Mouse (Mus musculus) fibroblast of lung, adult 2 months (primary cell): Measurements from ENCODE around the gene Fnbp1l.

Experiments used
- DNase-seq: peaks from one replicate; pipeline ENCODE4 v3.0.0-alpha.2; 2011; ENCODE audit warnings: low read depth

Gene Fnbp1l

DNA sequence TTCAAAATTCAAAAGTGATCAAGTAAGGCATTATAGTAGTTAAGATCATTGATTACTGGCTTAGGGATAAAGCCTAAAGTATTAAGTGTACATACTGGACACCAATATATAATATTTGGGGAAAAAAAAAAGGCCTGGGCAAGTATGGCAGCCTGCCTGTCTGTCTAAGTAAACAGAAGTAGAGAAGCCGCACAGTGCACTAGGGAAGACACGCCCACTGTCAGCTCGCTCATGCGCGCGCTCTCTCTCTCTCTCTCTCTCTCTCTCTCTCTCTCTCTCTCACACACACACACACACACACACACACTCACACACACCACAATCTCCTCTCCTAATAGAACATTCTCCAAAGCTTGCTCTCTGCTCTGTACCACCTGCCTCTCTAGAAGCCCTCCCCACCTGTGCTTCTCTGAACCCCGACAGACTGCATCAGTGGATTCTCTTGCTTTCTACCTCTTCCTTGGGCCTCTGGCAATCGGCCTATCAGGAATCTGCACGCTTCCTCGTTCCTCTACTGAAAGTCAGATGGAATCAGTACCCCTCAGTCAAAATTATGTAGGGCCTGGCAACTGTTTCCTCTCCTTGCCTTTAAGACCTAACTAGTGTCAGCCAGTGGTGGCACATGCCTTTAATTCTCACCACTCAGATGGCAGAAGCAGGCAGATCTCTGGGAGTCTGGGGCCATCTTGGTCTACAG is 13.3 kb downstream of the Fnbp1l start:
- no peak for DNase-seq

DNA sequence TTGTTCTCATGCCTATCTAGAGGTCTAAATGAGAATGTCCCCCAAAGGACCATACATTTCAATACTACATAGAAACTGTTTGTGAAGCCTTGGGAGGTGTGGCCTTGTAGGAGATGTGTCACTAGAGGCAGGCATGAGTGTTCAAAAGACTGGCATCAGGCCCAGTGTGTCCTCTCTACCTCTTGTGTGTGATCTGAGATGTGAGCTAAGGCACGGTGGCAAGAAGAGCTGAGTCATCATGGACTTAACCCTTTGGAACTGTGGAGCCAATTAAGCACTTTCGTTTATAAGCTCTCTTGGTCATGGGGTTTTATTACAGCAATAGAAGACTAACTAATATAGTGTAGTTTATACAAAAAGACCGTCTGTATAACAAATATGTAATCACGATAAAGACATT is 16.3 kb downstream of the Fnbp1l start:
- no peak for DNase-seq

DNA sequence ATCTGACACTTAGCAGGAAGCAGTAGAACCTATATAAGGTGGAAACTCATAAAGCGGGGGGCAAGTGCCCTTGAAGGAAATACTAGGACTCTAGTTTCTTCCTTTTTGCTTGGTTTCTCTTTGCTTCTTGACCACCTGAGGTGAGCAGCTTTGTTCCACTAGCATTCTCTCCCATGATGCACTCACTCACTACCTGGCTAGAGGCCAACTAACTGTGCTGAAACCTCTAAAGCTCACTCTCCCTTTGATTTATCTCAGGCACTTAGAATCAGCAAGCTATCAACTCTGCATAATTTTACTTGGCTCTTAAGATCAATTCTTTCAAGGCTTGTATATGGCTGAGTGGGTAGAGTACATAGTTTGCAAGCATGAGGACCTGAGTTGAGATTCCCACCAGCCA is 17.1 kb downstream of the Fnbp1l start:
- no peak for DNase-seq

DNA sequence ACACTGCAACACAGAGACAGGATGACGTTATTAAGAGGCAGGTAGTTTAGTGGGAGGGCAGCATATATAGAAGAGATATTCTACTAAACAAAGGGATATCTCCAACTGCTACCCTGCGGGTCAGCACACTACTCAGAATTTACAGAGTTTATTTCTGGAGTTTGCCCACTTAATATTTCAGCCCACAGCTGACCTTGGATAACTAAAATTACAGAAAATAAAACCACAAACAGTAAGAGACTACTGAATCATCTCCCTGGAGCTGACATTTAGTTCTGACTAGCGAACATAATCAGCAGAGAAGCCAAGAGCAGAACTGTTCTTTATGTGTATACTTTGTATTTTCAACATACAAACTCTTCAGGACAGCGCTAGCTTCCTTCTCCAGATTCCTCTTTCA is 20.2 kb downstream of the Fnbp1l start:
- no peak for DNase-seq

DNA sequence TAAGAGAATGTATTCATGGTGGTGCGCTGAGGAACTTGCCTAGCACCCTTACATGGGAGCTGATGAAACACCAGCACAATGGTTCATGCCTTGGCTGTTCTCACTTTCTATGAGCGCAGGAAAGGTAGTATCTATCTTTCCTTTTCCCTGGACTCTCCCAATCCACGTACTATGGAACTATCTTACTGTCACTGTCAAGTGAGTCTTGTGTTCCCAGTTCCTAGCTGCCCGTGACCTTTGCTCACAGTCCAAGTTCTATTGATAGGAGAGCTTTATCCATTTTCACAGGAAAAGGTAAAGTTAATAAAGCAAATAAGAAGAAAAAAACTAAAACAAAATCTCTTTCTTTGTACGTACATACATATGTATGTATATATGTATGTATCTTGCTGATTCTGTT is 28.7 kb downstream of the Fnbp1l start:
- DNase-seq = no peak

DNA sequence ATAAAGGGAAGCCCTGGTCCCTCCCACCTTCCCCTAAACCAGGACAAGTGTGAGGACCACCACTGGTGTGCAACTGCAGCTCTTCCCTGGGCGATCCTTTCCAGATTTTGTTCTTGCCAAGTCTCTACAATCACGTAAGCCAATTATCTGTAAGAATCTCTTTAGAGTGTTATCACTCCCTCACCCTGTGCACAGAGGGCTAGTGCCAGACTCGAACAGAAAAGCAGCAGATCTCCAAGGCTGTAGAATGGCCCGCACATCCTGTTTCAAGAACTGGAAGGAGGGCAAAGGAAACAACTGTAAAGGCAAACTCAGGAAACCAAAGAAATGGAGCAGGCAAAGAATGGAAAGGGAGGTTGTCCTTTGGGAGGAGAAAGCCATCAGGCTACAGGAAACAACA is 29.2 kb downstream of the Fnbp1l start:
- DNase-seq = no peak

DNA sequence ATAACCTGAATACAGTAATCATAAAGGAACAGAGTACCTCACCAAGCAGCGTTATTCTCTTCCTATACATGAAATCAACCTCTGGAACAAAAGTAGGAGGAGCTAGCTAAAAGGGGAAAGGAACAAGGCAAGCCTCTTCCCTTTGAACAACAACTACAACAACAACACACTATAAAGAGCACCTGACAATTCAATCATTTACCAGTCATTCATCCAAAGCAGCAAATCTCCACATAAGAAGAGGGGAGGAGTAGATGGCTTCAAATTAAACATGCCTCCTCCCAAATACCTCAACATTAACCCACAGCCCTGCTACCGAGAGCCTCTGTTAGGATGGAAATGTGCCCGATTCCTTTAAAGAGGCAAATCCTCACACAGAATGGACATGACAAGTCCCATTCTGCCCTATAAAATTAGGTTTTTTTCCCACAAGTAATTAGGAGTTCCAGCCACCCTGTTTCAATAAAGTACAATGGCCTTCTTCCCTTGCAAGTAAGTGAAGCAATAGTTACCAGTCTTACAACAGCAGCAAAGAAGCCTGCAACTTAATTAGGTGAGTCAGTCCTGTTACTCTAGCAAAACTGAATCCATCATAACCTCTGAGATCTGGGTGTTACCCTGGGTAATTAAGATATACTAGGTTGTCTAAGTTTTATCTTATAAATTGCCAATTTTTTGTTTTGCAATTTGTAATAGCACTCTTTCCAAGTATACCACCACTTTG is 32.4 kb downstream of the Fnbp1l start:
- DNase-seq = peak; percentile 32

DNA sequence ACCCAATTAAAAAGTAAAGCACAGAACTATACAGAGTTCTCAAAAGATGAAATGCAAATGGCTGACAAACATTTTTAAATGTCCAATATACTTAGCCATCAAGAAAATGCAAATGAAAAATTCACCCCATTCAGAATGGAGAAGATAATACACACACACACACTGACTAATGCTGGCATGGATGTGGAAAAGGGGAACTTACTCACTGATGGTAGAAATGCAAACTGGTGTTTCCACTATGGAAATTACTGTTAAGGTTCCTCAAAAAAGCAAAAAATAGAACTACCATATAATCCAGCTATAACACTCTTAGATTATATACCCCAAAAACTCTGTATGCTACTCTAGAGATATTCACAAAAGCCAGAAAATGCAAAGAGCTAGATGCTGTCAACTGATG is 42.2 kb downstream of the Fnbp1l start:
- no peak for DNase-seq

DNA sequence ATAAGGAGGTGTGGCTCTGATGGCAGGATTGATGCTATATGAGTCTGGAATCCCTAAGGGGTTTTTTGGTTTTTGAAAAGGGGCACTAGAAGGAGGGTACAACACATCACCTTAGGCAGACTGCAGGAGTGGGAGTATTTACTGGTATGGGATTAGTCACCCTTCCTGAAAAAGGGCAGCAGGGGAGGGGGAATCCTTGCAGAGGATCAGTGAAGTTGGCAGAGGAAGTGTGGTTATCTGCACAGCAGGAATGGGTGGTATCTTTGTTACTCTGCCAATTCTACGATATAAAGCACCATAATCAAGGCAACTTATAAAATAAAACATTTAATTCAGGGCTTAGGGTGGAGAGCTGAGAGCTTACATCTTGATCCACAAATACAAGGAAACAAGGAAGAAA is 44.6 kb downstream of the Fnbp1l start:
- DNase-seq = no peak

DNA sequence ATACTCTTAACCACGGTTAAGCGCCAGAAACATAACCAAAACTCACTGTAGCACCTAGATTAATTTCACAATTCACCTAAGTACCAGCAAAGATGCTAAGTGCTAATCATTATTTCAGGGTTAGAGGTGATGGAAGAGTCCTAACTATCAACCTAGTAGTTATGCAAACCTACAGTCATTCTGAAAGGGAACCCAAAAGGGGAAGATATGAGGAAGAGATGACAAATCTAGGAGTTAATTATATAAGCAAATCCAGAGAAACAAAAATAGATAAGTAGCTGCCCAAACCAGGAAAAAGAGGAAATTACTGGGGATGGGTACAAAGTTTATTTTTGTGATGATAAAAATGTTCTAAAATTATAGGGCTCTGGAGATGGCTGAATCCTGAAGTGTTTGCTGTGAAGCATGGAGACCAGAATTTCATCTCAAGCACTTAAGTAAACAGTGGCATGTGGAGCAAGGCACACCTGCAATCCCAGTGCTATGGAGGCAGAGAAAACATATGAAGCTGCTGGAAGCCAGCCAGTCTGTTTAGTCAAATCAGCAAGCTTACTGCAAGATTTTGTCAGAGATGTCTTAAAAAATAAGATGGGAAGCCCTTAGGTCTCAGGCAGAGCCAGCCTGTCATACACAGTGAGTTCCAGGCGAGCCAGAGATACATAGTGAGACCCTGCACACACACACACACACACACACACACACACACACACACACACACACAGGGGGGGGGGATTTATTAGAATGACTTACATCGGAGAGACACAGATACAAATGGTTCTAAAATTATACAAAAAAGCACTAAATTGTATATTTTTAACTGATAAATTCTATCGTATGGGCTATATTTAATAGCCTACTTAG is 45.9 kb downstream of the Fnbp1l start:
- DNase-seq = no peak

DNA sequence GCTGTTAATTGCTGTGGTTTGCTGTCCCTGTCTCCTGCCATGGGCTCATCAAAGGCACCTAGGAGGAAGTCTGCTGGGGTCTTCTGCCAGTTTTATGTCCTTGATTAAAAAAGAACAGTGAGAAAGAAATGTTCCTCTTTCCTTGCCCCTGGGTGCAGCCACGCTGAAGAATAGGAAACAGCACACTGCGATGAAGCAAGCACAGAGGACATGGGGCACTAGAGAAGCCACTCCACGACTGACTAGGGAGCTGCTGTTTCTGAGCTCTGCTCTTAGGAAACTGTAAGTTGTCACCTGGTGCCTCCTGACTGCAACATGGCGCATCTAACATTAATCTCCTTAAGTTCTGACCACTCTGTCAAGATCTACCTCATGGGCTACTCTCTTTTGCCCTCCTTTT is 53.0 kb downstream of the Fnbp1l start:
- no peak for DNase-seq

DNA sequence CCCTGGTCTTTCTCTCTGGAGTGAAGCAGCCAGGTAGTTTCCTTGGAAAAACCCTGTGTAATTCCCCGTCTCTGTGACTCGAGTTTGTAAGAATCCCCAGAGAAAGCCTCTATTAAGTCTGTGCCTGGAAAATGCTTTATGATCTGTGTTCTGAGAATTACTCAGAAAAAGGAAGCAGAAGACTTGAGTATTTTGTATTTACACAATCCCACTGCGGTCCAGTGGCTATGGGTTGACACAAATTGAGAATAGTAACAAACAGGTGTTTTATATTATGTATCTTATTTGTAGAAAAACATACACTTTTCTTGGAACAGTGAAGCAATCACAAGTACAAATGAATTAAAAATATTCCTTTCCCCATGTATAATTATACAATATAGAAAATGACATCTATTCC is 53.4 kb downstream of the Fnbp1l start:
- no peak for DNase-seq

DNA sequence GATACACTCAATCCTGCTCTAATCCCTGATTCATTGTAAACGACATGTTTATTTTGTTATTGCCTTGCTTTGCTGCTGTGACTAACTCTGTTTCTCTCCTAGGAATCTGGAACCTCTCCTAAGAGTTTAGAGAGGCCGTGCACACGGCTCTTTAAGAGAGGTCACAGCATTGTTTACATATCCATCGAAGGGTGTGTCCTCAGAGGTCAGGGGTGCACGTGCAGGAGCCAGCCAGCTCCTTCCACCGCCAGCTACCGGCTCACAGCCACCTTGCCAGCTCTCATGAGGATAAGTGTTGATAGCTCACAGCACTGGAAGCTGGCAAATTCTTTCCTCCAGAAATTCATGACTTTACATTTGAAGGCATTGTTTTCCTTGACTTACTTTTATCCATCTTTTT is 54.2 kb downstream of the Fnbp1l start:
- no peak for DNase-seq

DNA sequence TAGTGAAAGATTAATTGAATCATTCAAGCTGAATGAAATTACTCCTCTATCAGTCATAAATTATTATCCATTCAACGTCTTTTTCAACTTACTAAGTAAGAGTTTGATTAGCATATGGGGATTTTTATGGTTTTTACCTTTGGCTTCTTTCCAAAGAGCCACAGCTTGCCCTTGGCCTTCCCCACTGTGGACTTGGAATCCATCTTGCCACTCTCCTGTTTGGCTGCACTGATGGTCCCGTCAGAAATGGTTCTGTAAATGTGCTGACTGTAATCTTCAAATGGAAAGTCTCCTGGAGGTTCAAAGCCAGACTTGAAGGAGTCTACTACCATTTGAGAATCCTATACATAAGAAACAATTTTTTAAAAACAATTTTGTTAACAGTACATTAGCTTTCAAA is 61.7 kb downstream of the Fnbp1l start:
- no peak for DNase-seq

DNA sequence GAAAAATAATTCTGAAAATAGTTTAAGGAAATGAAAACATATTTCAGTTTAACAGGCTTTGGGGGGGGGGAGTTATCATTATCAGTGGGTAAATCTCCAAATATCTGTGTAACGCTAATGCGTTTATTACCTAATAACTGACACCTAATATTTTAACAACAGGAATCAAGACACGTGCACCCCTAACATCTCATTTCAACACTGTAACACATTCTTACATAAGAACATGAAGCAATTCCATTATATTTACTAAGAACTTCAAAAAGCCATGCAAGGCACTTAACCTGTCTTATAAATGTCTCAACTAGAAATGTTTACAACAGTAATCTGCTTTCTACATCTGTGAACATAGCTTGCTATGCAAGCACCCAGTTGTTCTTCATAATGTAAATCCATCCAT is 68.3 kb downstream of the Fnbp1l start:
- DNase-seq = no peak

DNA sequence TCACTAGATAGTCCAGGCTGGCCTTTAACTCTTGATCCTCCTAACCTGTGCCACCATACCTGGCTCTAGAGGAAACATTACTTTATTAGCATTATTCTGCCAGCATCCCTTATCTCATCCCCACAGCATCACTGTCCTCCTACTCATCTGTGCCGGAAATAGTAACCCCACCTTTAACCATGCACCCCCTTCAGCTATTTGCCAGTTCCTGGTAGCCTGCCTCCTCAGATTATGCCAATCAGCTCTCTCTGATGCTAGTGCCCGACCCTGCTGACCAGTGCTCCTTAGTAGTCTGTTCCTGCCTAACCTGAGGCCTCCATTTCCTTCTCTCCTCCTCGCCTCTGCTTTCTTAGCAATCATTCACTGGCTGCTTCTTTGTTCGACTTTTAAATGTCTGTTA is 72.0 kb downstream of the Fnbp1l start:
- no peak for DNase-seq

DNA sequence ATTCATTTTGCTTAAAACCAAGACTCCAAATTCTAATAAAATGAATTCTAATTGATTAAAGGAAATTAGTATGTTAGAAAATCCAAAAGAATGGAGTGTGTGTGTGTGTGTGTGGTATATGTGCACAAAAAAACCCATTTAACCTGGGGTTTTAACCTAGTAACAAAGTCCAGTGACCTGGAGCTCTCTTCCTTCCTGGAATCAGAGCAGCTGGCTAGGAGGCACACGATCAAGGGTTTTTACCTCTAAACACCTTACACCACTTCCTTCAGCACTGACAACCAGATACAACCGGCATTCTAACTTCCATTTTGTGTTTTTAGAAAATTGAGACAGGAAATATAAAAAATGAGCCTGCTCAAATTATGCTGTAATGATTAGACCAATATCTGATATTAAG is 74.2 kb downstream of the Fnbp1l start:
- DNase-seq = no peak

DNA sequence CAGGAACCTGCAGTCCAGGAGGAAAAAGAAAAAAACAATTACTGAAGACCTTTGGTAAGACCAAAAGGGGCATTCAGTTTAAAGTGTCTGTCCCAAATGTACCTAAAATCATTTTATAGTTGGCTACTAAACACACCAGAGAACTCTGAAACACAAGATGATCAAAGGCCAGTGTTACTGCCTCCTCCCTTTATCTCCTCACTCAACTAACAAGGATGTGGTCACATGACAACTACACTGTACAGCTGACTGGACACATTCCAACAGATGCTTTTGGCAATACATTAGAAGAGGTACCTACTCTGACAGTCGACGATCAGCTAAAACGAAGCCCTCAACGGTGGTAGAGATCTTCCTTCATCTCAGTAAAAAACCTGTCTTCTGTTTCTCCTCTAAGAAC is 78.6 kb downstream of the Fnbp1l start:
- DNase-seq = no peak

DNA sequence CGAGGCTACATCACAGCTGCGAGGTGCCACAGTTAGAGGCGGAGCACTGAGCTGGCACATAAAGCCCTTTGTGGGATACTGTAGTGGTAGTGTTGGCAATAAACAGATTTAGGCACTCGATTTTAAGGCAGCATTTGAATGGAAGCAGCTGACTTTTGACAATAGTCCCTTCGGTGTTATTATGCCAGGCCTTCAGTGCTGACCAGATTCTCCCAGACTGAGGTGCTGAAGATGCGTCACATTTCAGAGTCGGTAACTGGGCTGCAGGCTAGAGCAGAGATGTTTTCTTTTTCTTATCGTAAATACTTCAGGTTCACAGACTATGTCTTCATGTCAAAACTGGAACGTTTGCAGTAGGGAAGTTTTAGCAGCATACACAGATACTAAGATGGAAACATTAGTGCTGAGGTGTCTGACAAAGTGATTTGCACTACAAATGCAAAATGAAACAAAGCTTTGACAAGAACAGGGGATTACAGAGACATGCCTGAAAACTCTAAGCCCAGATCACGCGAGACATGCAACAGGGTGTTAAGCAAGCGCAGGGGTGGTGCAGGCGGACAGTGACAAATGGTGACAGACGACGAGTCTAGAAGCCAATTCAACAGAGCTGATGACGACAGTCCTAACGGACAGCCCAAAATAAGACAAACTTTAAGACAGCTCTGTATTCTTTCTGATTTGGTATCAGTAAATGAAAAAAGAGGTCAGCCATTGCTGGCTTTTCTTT is 79.4 kb downstream of the Fnbp1l start:
- DNase-seq = no peak

DNA sequence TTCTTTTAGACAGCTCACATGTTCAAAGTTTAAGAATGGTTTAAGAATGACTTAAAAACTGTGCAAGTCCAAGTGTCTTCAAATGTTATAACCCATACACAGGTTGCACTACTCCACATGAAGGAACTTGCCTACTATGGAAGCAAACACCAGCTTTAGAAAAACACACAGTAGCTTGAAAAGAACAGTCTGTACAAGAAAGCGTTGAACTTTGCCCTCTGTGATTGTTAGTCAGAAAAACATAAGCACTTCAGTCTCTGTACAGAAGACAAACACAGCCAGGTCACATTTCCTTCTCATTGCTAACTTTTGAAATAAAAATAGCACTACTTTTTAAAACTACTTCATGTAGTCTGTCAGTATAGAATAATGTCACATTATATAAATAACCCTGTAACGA is 80.7 kb downstream of the Fnbp1l start:
- no peak for DNase-seq

DNA sequence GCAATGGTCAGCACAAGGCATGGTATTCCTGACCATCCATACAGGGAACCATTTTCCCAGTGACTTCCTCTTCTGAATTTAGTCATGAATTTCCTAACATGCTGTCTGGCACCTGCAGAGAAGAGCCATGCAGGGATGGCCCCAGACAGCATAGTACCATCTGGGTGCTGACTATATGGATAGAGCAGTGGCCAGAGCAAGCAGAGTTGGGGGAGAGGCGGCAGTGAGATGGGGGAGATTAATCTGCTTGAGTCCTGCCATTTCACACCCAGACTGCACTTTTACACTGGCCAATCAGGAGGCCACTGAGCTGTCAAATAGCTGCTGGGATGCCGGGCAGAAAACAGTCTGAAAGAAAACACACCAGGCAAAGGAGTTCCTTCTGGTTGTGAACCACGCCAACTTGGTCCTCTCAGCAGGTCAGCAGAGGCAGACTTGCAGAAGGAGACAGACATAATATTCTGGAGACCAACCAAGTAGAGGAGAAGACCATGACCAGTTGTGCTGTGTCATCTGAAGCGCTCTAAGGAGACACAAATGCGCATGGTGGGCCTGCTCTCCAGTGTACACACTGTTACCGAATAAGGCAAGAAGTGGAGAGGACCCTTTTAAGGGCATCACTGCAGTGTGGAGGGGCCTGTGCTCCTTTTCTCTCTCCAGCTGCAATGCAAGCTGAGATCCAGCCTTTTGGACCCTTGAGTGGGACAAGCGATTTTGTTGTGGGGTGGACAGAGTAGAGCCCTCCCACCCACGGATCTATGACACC is 83.4 kb downstream of the Fnbp1l start:
- no peak for DNase-seq

DNA sequence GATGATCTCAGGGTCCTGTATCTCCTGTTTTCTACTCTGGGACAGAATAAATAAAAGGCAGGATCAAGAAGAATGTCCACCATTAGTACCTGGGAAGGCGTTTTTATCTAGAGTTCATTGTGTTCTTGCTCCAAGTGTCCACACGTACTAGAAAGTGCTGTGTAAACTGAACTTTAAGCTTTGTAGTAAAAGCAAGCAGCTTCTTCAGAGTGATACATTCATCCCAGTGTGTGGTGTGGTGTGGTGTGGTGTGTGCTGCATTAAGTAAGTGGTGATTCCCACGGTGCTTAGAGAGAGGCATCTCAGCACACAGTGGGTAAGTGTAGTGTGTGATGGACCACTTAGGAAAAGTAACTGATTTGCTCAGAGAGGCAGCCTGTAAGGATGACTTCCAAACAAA is 91.0 kb downstream of the Fnbp1l start:
- DNase-seq = no peak
